Mouse (Mus musculus): Measurements from ENCODE around the gene Mob2. TPM values are rescaled to one million over a fixed set of nuclear protein-coding genes. Genes with fewer than 3 reads are reported as not detected.

Gene Mob2
- polyA plus RNA-seq, 1 experiment from 2014 or later: 42.7 TPM

DNA sequence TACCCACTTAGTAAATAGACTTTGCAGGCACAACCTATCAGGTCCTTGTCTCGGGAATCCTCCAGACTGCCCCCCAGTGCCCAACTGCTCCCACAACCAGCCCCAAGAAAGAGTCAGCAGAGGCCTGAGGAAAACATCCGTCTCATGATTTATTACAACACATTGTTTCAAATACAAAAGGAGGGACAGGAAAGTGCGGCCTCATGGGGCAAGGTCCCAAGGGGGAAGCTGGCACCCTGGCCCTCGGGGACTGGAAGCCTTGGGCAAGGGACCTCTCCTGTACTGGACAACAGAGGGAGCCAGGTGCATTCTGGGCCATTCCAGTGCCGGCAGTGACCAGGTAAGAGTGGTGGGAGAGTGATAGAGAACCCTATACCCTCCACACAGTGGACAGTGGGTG lies 18.5 kb upstream of the Mob2 start:
- H3K4me1 ChIP-seq (replicated peaks): peaks cover 30% of the 10 kb centered on the region
- no peak overlapping the region for H3K27ac ChIP-seq (ENCODE audit: poor library complexity, severe bottlenecking)
- H3K9me3 ChIP-seq (replicated peaks): no peaks in the 10 kb centered on the region
- H3K9ac ChIP-seq: no peak overlapping the region
- no peak overlapping the region for H3K4me2 ChIP-seq
- peaks cover 51% of the 10 kb centered on the region for H3K36me3 ChIP-seq
- H3K4me3 ChIP-seq: no peak overlapping the region
- H3K27me3 ChIP-seq (replicated peaks): peaks cover 60% of the 10 kb centered on the region
- 0 out of 2 replicates have a peak, but pooled peaks have one; percentile 13 for ATAC-seq (ENCODE audit: insufficient number of reproducible peaks, low FRiP score)
- WGBS: 68% methylated on average over 5 of the region's 5 CpGs

DNA sequence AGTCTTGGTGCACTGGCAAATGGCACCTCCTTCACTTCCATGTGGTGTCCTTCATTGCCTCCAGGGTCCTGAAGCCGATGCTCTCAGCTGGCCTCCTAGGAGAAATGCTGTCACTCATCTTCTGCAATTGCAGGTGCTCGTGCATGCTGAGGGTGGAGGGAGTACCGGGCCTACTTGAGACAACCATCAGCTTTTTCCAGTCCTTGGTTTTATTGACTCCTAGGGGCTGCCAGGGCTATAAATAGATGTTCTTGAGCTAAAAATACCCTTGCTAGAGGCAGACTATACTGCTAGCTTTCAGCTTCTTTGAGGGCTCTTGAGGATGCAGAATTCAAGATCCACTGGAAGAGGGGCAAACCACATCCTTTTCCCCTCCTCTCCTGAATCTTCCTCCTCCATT lies 16.3 kb upstream of the Mob2 start:
- Histone ChIP-seq H3K27me3 (replicated peaks) (peaks cover 44% of the 10 kb centered on the region), H3K4me3 (no peak overlapping the region), H3K36me3 (peaks cover 30% of the 10 kb centered on the region), H3K4me2 (no peak overlapping the region; the same call in 1 of the 2 replicates), H3K9ac (no peak overlapping the region), H3K4me1 (replicated peaks) (peaks cover 18% of the 10 kb centered on the region), H3K27ac (ENCODE audit: poor library complexity, severe bottlenecking) (peak overlapping the region; percentile 10; the same call in 1 of the 2 replicates), H3K9me3 (replicated peaks) (no peaks in the 10 kb centered on the region)
- 43% methylated on average over 3 of the region's 3 CpGs for WGBS
- ATAC-seq (ENCODE audit: insufficient number of reproducible peaks, low FRiP score): no peak

DNA sequence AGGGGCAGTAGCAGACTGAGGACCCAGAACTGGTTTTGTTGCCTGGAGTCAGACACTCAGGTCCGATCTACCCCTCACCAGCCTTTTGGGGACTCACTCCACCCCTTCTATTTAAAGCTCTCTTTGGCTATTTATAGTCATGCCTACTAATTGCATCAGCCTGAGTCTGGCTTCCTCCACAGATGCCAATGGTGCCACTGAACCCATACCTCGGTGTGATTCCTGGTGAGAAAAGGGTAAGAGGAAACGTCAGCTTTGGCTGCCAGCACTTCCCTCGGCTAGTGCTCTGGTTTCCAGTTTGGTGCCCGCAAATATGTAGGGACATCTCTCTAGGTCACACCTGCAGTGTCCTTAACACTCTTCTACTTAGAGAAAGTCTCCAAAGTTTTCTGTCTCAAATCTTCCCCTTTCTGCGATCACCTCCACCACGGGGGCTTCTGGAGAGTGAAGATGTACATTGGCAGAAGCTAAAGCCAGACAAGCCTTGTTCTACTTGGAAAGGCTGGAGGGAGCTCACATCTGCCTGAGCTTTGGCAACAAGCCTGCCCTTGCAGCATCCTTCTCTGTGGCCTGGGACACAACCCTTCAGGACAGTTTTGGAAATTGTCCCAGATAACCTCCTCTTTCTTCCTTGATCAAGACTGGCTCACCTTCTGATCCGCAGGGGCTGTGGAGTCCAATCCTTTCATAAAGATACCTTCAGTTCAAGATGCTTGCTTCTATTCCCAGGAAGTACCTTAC lies 13.5 kb upstream of the Mob2 start:
- Histone ChIP-seq H3K9me3 (replicated peaks) (no peaks in the 10 kb centered on the region), H3K9ac (no peak overlapping the region), H3K27me3 (replicated peaks) (peaks cover 40% of the 10 kb centered on the region), H3K27ac (ENCODE audit: poor library complexity, severe bottlenecking) (no peak overlapping the region), H3K36me3 (peaks cover 8% of the 10 kb centered on the region), H3K4me2 (no peak overlapping the region), H3K4me1 (replicated peaks) (peaks cover 19% of the 10 kb centered on the region), H3K4me3 (no peak overlapping the region)
- ATAC-seq (ENCODE audit: insufficient number of reproducible peaks, low FRiP score): no peak
- WGBS: 57% methylated on average over 8 of the region's 8 CpGs

- Histone ChIP-seq H3K27ac (ENCODE audit: poor library complexity, severe bottlenecking) (no peak overlapping the region), H3K9ac (no peak overlapping the region), H3K36me3 (no peaks in the 10 kb centered on the region), H3K9me3 (replicated peaks) (no peaks in the 10 kb centered on the region), H3K4me2 (no peak overlapping the region), H3K4me1 (replicated peaks) (peaks cover 9% of the 10 kb centered on the region), H3K4me3 (no peak overlapping the region), H3K27me3 (replicated peaks) (peaks cover 46% of the 10 kb centered on the region)
- no peak for ATAC-seq (ENCODE audit: insufficient number of reproducible peaks, low FRiP score)
Measured at GRCm38 (mm10) chr7:142071717-142072116, 10.9 kb upstream of the Mob2 start.

GRCm38 (mm10) chr7:142071212-142071578 lies 10.3 kb upstream of the Mob2 start:
- Histone ChIP-seq H3K9me3 (replicated peaks) (no peaks in the 10 kb centered on the region), H3K27me3 (replicated peaks) (peaks cover 46% of the 10 kb centered on the region), H3K4me1 (replicated peaks) (0 out of 2 replicates have a peak, but pooled peaks cover 8% of the 10 kb centered on the region), H3K4me3 (no peak overlapping the region), H3K36me3 (no peaks in the 10 kb centered on the region), H3K4me2 (peak overlapping the region; percentile 56), H3K9ac (no peak overlapping the region; the same call in 1 of the 2 replicates), H3K27ac (ENCODE audit: poor library complexity, severe bottlenecking) (no peak overlapping the region)
- ATAC-seq (ENCODE audit: insufficient number of reproducible peaks, low FRiP score): 0 out of 2 replicates have a peak, but pooled peaks have one; percentile 45
- 8% methylated on average over 9 of the region's 10 CpGs for WGBS

DNA sequence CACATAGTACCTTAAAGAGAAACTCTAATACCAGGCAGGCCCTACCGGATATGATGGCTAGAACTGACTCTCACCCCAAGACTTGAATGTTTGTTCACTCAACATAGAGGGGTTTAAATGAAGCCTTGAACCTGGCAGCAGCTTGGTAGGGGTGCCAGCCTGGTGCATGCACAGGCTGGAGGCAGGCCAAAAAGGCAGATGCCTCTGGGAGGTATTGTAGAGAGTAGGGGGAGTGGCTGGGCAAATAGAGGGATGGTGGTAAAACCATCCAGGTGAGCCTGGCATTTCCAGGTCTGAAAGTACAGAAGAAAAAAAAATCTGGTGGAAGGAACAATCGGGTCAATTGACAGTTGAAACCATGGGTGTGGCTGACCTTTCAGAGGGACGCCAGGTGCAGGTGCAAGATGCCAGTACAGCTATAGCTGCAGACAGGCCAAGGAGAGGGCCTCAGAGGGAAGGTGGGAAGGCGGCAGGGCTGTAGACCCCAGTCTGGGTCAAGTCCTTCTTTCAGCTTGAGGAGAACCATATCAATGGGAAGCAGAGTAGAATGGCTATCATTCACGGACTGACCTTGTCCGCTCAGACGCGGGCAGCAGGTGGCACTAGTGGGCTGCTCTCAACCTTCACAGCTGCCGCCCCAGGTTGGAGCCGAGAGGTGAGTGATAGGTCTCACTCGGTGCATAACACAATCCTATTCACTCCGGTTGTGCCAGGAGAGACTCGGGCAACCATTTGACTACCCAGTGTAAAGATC lies 9.8 kb upstream of the Mob2 start:
- H3K27me3 ChIP-seq (replicated peaks): peaks cover 48% of the 10 kb centered on the region

GRCm38 (mm10) chr7:142068429-142068828 lies 7.6 kb upstream of the Mob2 start:
- Histone ChIP-seq H3K9me3 (replicated peaks) (no peaks in the 10 kb centered on the region), H3K27me3 (replicated peaks) (peaks cover 36% of the 10 kb centered on the region), H3K9ac (no peak overlapping the region), H3K4me2 (no peak overlapping the region), H3K4me1 (replicated peaks) (0 out of 2 replicates have a peak, but pooled peaks cover 5% of the 10 kb centered on the region), H3K36me3 (no peaks in the 10 kb centered on the region), H3K4me3 (no peak overlapping the region), H3K27ac (ENCODE audit: poor library complexity, severe bottlenecking) (no peak overlapping the region)
- no peak for ATAC-seq (ENCODE audit: insufficient number of reproducible peaks, low FRiP score)
- 51% methylated on average over 4 of the region's 4 CpGs for WGBS

More for the DNA sequence above, 9.8 kb upstream of the Mob2 start:
- H3K4me2 ChIP-seq: peak overlapping the region; percentile 56
- no peak overlapping the region; the same call in 1 of the 2 replicates for H3K9ac ChIP-seq
- H3K4me1 ChIP-seq (replicated peaks): 0 out of 2 replicates have a peak, but pooled peaks cover 8% of the 10 kb centered on the region
- ATAC-seq (ENCODE audit: insufficient number of reproducible peaks, low FRiP score): peak; percentile 67; the same call in 1 of the 2 replicates
- no peak overlapping the region for H3K4me3 ChIP-seq
- no peak overlapping the region for H3K27ac ChIP-seq (ENCODE audit: poor library complexity, severe bottlenecking)
- no peaks in the 10 kb centered on the region for H3K36me3 ChIP-seq
- 18% methylated on average over 13 of the region's 13 CpGs for WGBS
- no peaks in the 10 kb centered on the region for H3K9me3 ChIP-seq (replicated peaks)

GRCm38 (mm10) chr7:142060185-142060930 lies 507 bp downstream of the Mob2 start:
- H3K4me2 ChIP-seq: peak overlapping the region; percentile 93
- no peaks in the 10 kb centered on the region for H3K9me3 ChIP-seq (replicated peaks)
- 0 out of 2 replicates have a peak, but pooled peaks cover 4% of the 10 kb centered on the region for H3K27me3 ChIP-seq (replicated peaks)
- peak overlapping the region; percentile 70 for H3K27ac ChIP-seq (ENCODE audit: poor library complexity, severe bottlenecking)
- peak; percentile 56 for ATAC-seq (ENCODE audit: insufficient number of reproducible peaks, low FRiP score)
- WGBS: under 1% methylated on average over 66 of the region's 66 CpGs
- H3K4me3 ChIP-seq: peak overlapping the region; percentile 91
- peaks cover 8% of the 10 kb centered on the region for H3K36me3 ChIP-seq
- H3K9ac ChIP-seq: peak overlapping the region; percentile 94
- H3K4me1 ChIP-seq (replicated peaks): peaks cover 33% of the 10 kb centered on the region

DNA sequence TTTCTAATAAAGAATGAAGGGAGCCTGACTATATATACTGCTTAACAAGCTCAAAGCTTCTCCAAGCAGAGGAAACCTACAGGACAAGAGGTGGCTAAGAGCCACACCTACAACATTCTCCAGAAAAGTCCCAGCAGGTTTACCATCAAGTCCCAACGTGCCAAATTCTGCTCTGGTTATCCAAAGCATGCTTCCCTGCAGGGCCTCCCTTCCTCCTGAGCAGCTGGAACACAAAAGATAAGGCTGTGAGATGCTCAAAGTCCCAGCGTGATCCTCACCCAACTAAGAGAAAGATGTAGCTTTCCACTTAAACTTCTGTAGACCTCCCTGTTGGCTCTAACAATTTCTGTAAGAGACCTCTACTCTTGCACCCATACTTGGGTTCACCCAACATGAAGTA lies 1.8 kb downstream of the Mob2 start:
- ATAC-seq (ENCODE audit: insufficient number of reproducible peaks, low FRiP score): no peak
- no peaks in the 10 kb centered on the region for H3K27me3 ChIP-seq (replicated peaks)
- no peak overlapping the region for H3K4me3 ChIP-seq
- WGBS: 19% methylated on average over 2 of the region's 2 CpGs
- H3K9ac ChIP-seq: no peak overlapping the region
- H3K4me2 ChIP-seq: no peak overlapping the region
- H3K4me1 ChIP-seq (replicated peaks): peaks cover 33% of the 10 kb centered on the region
- H3K36me3 ChIP-seq: peaks cover 13% of the 10 kb centered on the region
- no peaks in the 10 kb centered on the region for H3K9me3 ChIP-seq (replicated peaks)
- no peak overlapping the region for H3K27ac ChIP-seq (ENCODE audit: poor library complexity, severe bottlenecking)

DNA sequence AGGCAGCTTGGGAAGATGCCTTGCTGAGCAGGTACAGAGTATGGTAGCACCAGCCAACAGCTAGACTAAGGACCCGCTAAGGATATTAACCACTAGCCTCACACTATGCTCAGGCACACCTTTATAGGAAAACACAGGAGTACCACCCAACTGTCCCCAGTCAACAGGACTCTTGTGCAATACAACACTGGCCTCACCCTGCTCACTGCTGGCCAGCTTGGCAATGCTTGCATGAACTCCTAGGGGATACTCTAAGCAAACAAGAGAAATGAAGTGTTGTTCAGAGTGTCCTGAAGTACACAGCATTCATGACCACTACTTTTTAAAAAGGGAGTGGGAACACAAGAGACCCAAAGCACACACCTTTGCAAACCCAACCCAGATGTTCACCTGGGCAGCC lies 3.7 kb downstream of the Mob2 start:
- peaks cover 20% of the 10 kb centered on the region for H3K36me3 ChIP-seq
- H3K27ac ChIP-seq (ENCODE audit: poor library complexity, severe bottlenecking): no peak overlapping the region
- no peaks in the 10 kb centered on the region for H3K9me3 ChIP-seq (replicated peaks)
- no peak overlapping the region for H3K4me3 ChIP-seq
- H3K27me3 ChIP-seq (replicated peaks): no peaks in the 10 kb centered on the region
- WGBS: 100% methylated on average over 1 of the region's 1 CpGs
- no peak overlapping the region for H3K9ac ChIP-seq
- H3K4me1 ChIP-seq (replicated peaks): peaks cover 33% of the 10 kb centered on the region
- no peak for ATAC-seq (ENCODE audit: insufficient number of reproducible peaks, low FRiP score)
- no peak overlapping the region for H3K4me2 ChIP-seq

DNA sequence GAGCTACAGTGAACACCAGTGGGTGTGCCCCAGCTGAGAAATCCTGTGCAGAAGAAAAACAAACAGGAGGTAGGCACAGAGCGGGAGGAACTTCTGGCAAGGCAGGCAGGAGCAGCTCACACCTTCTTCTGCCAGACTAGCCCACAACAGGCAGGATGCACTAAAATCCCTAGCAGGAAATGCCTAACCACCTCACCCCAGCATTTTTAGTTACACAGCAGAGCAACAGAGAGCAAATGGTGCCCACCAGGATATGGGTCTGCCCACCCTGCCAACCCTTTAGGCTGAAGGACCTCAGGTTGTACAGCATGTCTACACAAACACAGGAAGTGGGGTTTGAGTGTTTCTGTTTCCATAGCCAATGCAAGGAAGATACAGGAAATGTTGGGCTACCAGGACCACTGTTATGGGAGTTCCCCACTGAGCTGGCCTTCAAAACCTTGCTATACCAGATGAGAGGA lies 4.2 kb downstream of the Mob2 start:
- H3K9ac ChIP-seq: no peak overlapping the region
- no peak for ATAC-seq (ENCODE audit: insufficient number of reproducible peaks, low FRiP score)
- no peaks in the 10 kb centered on the region for H3K27me3 ChIP-seq (replicated peaks)
- H3K4me1 ChIP-seq (replicated peaks): peaks cover 32% of the 10 kb centered on the region
- H3K4me3 ChIP-seq: no peak overlapping the region
- H3K36me3 ChIP-seq: peaks cover 20% of the 10 kb centered on the region
- H3K27ac ChIP-seq (ENCODE audit: poor library complexity, severe bottlenecking): no peak overlapping the region
- WGBS: 61% methylated on average over 1 of the region's 1 CpGs
- no peaks in the 10 kb centered on the region for H3K9me3 ChIP-seq (replicated peaks)
- H3K4me2 ChIP-seq: no peak overlapping the region
